Mouse (Mus musculus): ENCODE data around the gene D430019H16Rik. TPM values are rescaled to one million over a fixed set of nuclear protein-coding genes. Genes with fewer than 3 reads are reported as not detected.
A peak's percentile ranks its signal among the peaks of the same experiment; 100 is the strongest.

Gene D430019H16Rik
- total RNA-seq, 4 experiments from 2014 or later, result 5.9 to 15.8 (median 9.5) TPM

GRCm38 (mm10) chr12:105490227-105490626 lies 36.6 kb downstream of the D430019H16Rik start:
- DNase-seq, result no peak

- no peak for DNase-seq
Measured at GRCm38 (mm10) chr12:105490794-105491193, 37.1 kb downstream of the D430019H16Rik start.

- no peak for DNase-seq
Measured at GRCm38 (mm10) chr12:105494796-105495195, 41.1 kb downstream of the D430019H16Rik start.

- DNase-seq, result peak; percentile 48
Measured at GRCm38 (mm10) chr12:105497894-105498293, 44.2 kb downstream of the D430019H16Rik start.

GRCm38 (mm10) chr12:105498423-105498822 lies 44.8 kb downstream of the D430019H16Rik start:
- DNase-seq, result no peak

- DNase-seq, result no peak
Measured at GRCm38 (mm10) chr12:105498842-105499241, 45.2 kb downstream of the D430019H16Rik start.

- no peak for DNase-seq
Measured at GRCm38 (mm10) chr12:105500940-105501339, 47.3 kb downstream of the D430019H16Rik start.

- no peak for DNase-seq
Measured at GRCm38 (mm10) chr12:105504736-105505135, 51.1 kb downstream of the D430019H16Rik start.

GRCm38 (mm10) chr12:105511109-105511508 lies 57.5 kb downstream of the D430019H16Rik start:
- no peak for DNase-seq

GRCm38 (mm10) chr12:105511671-105512502 lies 58.2 kb downstream of the D430019H16Rik start:
- no peak for DNase-seq

GRCm38 (mm10) chr12:105514111-105514510 lies 60.5 kb downstream of the D430019H16Rik start:
- DNase-seq, result no peak

GRCm38 (mm10) chr12:105517026-105517675 lies 63.5 kb downstream of the D430019H16Rik start:
- DNase-seq, result peak; percentile 61

- DNase-seq, result no peak
Measured at GRCm38 (mm10) chr12:105519851-105520250, 66.2 kb downstream of the D430019H16Rik start.

GRCm38 (mm10) chr12:105521170-105521762 lies 67.6 kb downstream of the D430019H16Rik start:
- no peak for DNase-seq

- DNase-seq, result no peak
Measured at GRCm38 (mm10) chr12:105523737-105524136, 70.1 kb downstream of the D430019H16Rik start.

- DNase-seq, result no peak
Measured at GRCm38 (mm10) chr12:105526186-105526585, 72.5 kb downstream of the D430019H16Rik start.

GRCm38 (mm10) chr12:105526829-105527228 lies 73.2 kb downstream of the D430019H16Rik start:
- DNase-seq, result peak; percentile 54

GRCm38 (mm10) chr12:105529545-105529944 lies 75.9 kb downstream of the D430019H16Rik start:
- DNase-seq, result no peak

GRCm38 (mm10) chr12:105531724-105532371 lies 78.2 kb downstream of the D430019H16Rik start:
- DNase-seq, result no peak

GRCm38 (mm10) chr12:105534842-105535241 lies 81.2 kb downstream of the D430019H16Rik start:
- no peak for DNase-seq

GRCm38 (mm10) chr12:105535968-105536760 lies 82.5 kb downstream of the D430019H16Rik start:
- no peak for DNase-seq

GRCm38 (mm10) chr12:105537162-105537561 lies 83.5 kb downstream of the D430019H16Rik start:
- no peak for DNase-seq

Data from adrenal gland, adult 8-10 months (tissue).